Mouse (Mus musculus): ENCODE measurements around the gene Ttl. TPM values are rescaled to one million over a fixed set of nuclear protein-coding genes. Genes with fewer than 3 reads are reported as not detected.

Gene Ttl
- polyA plus RNA-seq, 1 experiment from 2014 or later: 42.6 TPM

DNA sequence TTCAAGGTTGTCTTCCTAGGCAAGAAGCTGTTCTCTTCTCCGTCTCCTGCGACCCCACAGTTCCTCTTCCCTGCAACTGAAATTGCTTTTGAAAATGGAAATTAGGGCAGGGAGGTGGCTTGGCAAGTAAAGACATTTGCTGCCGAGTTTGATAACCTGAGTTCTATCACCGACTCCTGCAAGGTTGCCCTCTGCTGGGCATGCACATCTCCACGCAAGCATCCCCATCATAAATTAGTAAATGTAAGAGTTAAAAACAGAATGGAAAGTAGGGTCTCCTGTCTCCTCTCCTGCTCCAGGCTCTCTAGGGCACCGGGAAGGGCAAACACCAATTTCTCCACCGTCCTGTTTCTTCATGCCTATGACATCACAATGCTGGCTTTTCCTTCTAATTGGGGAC, 66.5 kb downstream of the Ttl start:
- WGBS: 94% methylated on average over 7 of the region's 7 CpGs
- no peak overlapping the region for H3K9ac ChIP-seq
- H3K4me2 ChIP-seq (replicated peaks): no peak overlapping the region
- no peak overlapping the region for H3K4me3 ChIP-seq (replicated peaks; ENCODE audit: low read length)
- DNase-seq (ENCODE audit: low spot score) (no peak), ATAC-seq (ENCODE audit: low FRiP score) (no peak)
- H3K4me1 ChIP-seq (replicated peaks; ENCODE audit: control insufficient read depth, insufficient read depth, low read length): peaks cover 13% of the 10 kb centered on the region
- no peak overlapping the region for H3K27ac ChIP-seq
- H3K9me3 ChIP-seq (ENCODE audit: control insufficient read depth, low read length): peaks cover 10% of the 10 kb centered on the region; the same call in 1 of the 2 replicates
- H3K27me3 ChIP-seq (ENCODE audit: control insufficient read depth, insufficient read depth, low read length): no peaks in the 10 kb centered on the region
- peaks cover 20% of the 10 kb centered on the region for H3K36me3 ChIP-seq (replicated peaks; ENCODE audit: control insufficient read depth, insufficient read depth)

DNA sequence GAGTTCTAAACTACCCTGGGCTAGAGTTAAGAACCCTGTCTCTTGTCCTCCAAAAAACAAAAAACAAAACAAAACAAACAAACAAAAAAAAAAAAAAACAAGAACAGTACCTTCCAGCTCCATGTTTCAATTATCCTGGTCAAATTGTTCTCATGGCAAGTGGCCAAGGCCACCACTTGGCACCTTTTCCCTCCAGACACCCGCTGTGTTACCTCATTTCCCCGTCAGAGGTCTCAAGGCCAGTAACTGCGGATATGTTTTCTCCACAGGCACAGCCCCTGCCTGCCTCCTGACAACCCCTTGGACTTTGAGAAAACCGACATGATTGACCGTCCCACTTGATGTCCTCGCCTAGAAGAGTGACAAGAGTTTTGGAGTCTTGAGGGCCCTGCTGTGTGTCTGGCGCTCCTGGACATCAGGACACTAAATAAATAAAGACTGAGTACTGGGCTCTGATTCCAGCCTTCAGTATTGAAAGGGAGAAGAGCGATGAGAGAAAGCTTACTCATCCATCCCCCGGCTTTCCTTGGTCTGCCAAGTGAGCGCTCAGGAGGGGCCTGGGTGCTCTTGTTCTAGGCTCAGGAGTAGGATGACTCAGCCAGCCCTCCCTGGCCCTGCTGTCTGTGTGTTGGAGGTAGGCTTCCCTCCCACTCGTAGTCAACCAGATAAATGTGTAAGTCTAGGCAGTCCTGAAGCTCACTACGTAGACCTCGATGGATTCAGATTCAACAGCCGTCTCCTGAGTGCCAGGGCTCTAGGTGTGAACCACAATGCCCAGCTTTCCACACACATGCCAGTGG, 67.5 kb downstream of the Ttl start:
- Histone ChIP-seq H3K9me3 (ENCODE audit: control insufficient read depth, low read length) (peaks cover 10% of the 10 kb centered on the region; the same call in 1 of the 2 replicates), H3K36me3 (replicated peaks; ENCODE audit: control insufficient read depth, insufficient read depth) (peaks cover 19% of the 10 kb centered on the region), H3K9ac (no peak overlapping the region), H3K27me3 (ENCODE audit: control insufficient read depth, insufficient read depth, low read length) (no peaks in the 10 kb centered on the region), H3K4me1 (replicated peaks; ENCODE audit: control insufficient read depth, insufficient read depth, low read length) (peaks cover 13% of the 10 kb centered on the region), H3K4me3 (replicated peaks; ENCODE audit: low read length) (no peak overlapping the region), H3K27ac (no peak overlapping the region), H3K4me2 (replicated peaks) (no peak overlapping the region)
- WGBS: 97% methylated on average over 14 of the region's 14 CpGs
- DNase-seq (ENCODE audit: low spot score) (no peak), ATAC-seq (ENCODE audit: low FRiP score) (no peak)

DNA sequence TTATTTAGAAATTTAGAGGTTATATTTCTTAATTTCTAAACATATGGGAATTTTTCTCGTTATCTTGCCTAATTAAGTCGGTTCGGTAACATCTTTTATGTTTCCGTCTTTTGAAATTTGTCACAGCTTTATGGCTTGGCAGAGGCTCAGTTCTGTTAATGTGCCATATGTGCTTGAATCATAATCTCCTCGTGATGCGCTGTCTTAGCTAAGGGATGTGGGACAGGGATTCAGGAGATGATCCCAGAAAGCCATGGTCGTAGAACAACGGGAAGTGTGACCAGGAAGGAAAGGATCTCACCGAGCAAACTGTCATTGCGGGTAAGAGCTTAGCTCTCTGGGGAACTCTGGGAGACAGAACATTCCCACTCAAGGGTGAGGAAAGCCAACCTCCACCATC, 74.2 kb downstream of the Ttl start:
- WGBS: 81% methylated on average over 10 of the region's 10 CpGs

More for the DNA sequence above, 74.2 kb downstream of the Ttl start:
- H3K4me2 ChIP-seq (replicated peaks): no peak overlapping the region
- H3K4me3 ChIP-seq (replicated peaks; ENCODE audit: low read length): no peak overlapping the region
- H3K36me3 ChIP-seq (replicated peaks; ENCODE audit: control insufficient read depth, insufficient read depth): no peaks in the 10 kb centered on the region
- DNase-seq (ENCODE audit: low spot score) (peak; percentile 36), ATAC-seq (ENCODE audit: low FRiP score) (no peak)
- H3K27me3 ChIP-seq (ENCODE audit: control insufficient read depth, insufficient read depth, low read length): no peaks in the 10 kb centered on the region
- no peak overlapping the region for H3K9ac ChIP-seq
- peak overlapping the region; percentile 64 for H3K27ac ChIP-seq
- no peaks in the 10 kb centered on the region for H3K9me3 ChIP-seq (ENCODE audit: control insufficient read depth, low read length)
- H3K4me1 ChIP-seq (replicated peaks; ENCODE audit: control insufficient read depth, insufficient read depth, low read length): no peaks in the 10 kb centered on the region

Other genes with a start within 250 kb of the Ttl start
- 35.6 and 35.9 TPM in 2 replicates for gene Tmem87b, start 247.8 kb upstream of the Ttl start, polyA plus RNA-seq (2014; fragmentation: Nextera tagmentation; extraction: Ambion mirVana)
- gene Fbln7, start 203.0 kb upstream of the Ttl start, polyA plus RNA-seq (2014; fragmentation: Nextera tagmentation; extraction: Ambion mirVana): 2.6 and 2.8 TPM in 2 replicates
- 12.5 and 12.6 TPM in 2 replicates for gene Zc3h8, start 121.9 kb upstream of the Ttl start, polyA plus RNA-seq (2014; fragmentation: Nextera tagmentation; extraction: Ambion mirVana)
- gene Zc3h6, start 98.5 kb upstream of the Ttl start, polyA plus RNA-seq (2014; fragmentation: Nextera tagmentation; extraction: Ambion mirVana): 3.1 and 4.8 TPM in 2 replicates
- 19.8 and 22.8 TPM in 2 replicates for gene Gm10762, start 98.2 kb upstream of the Ttl start, polyA plus RNA-seq (2014; fragmentation: Nextera tagmentation; extraction: Ambion mirVana)
- 0.79 and 0.90 TPM in 2 replicates for gene Vinac1, start 17.8 kb upstream of the Ttl start, polyA plus RNA-seq (2014; fragmentation: Nextera tagmentation; extraction: Ambion mirVana)
- 9.6 and 12.1 TPM in 2 replicates for gene Polr1b, start 35.1 kb downstream of the Ttl start, polyA plus RNA-seq (2014; fragmentation: Nextera tagmentation; extraction: Ambion mirVana)
- 22.4 and 24.3 TPM in 2 replicates for gene Chchd5, start 63.8 kb downstream of the Ttl start, polyA plus RNA-seq (2014; fragmentation: Nextera tagmentation; extraction: Ambion mirVana)
- 50.7 and 56.3 TPM in 2 replicates for gene Slc20a1, start 132.8 kb downstream of the Ttl start, polyA plus RNA-seq (2014; fragmentation: Nextera tagmentation; extraction: Ambion mirVana)
- gene Ckap2l, start 231.3 kb downstream of the Ttl start, polyA plus RNA-seq (2014; fragmentation: Nextera tagmentation; extraction: Ambion mirVana): 9.8 and 13.6 TPM in 2 replicates
- 0.14 and 0.31 TPM in 2 replicates for gene Il1a, start 244.0 kb downstream of the Ttl start, polyA plus RNA-seq (2014; fragmentation: Nextera tagmentation; extraction: Ambion mirVana)

Data from hindbrain, embryonic 14.5 days (tissue).